Mouse (Mus musculus): ENCODE results near the gene Tssc4. TPM values are rescaled to one million over a fixed set of nuclear protein-coding genes. Genes with fewer than 3 reads are reported as not detected.

Gene Tssc4
- 32.0 TPM for polyA plus RNA-seq (2014; fragmentation: Illumina TruSeq; extraction: RNeasy Lipid Tissue Mini Kit (QIAGEN cat#74804); ENCODE audit: low read depth, low replicate concordance)

DNA sequence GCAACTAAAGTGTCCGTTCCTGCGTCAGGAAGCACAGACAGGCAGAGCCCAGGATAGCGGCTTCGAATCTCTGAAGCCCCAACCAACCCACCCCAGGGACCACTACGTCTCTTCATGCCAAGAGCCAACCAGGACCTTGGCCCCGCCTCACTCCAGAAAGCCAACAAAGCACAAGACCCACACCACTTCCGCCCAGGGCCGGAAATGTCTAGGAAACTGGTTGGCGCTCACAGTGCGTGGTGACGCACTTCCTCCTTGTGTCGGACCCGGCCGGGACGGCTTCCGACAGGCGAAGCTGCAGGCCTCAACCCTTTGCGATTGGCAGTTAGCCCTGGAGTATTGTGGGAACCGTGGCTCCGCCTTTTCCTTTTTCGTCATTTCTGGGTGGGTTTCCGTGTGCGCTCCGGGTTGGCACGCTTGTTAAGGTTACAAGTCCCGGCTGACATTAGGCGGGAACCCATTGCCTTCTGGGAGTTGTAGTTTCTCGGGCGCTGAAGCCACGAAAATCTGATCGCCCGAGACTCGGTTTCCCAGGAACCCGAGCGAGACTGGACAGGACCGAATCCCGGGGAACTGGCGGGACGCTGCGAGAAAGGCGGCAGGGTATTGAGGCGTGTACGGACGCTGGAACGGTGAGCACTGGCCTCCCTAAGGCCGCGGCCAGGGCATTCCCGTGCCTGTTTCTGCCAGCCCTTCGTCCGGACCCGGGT is at the start of gene Tssc4:
Gene Tssc4 (plus strand): TSS at position 368 of the 710 bp plus-strand sequence.

GRCm38 (mm10) chr7:143052626-143053007 is 16.4 kb upstream of the Tssc4 start, which contains the start of gene Cd81:
Gene Cd81, plus strand, starts transcription at chr7:143052739.

GRCm38 (mm10) chr7:143094592-143095553 is 25.8 kb downstream of the Tssc4 start, which contains the start of gene Trpm5:
Gene Trpm5, minus strand, starts transcription at chr7:143094642.

DNA sequence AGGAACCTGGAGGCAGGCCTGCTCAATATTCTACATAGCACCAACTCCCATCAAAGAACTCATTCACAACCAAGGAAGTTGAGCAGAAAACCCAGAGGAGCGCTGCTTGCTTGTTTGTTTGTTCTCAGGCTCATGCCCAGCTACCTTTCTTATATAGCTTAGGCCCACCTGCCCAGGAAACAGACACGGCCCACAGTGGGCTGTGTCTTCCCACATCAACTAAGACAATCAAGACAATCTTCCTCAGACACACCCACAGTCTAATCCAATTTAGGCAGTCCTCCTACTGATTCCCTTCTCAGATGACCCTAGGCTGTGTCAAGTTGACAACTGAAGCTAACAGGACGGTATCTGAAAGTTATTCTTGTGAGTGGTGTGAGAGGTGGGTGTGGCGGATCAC is 37.0 kb downstream of the Tssc4 start, which contains the start of gene Kcnq1:
Gene Kcnq1 (plus strand): TSS at position 301 of the 400 bp plus-strand sequence.

Other genes starting within 250 kb of the Tssc4 start
- gene Th, start 138.1 kb upstream of the Tssc4 start, polyA plus RNA-seq (2014; fragmentation: Illumina TruSeq; extraction: RNeasy Lipid Tissue Mini Kit (QIAGEN cat#74804); ENCODE audit: low read depth, low replicate concordance): 0.42 TPM
- gene Ascl2, start 100.0 kb upstream of the Tssc4 start, polyA plus RNA-seq (2014; fragmentation: Illumina TruSeq; extraction: RNeasy Lipid Tissue Mini Kit (QIAGEN cat#74804); ENCODE audit: low read depth, low replicate concordance): 1.1 TPM
- 3.1 TPM for gene Tspan32, start 64.2 kb upstream of the Tssc4 start, polyA plus RNA-seq (2014; fragmentation: Illumina TruSeq; extraction: RNeasy Lipid Tissue Mini Kit (QIAGEN cat#74804); ENCODE audit: low read depth, low replicate concordance)
- 503 TPM for gene Cd81, start 16.5 kb upstream of the Tssc4 start, polyA plus RNA-seq (2014; fragmentation: Illumina TruSeq; extraction: RNeasy Lipid Tissue Mini Kit (QIAGEN cat#74804); ENCODE audit: low read depth, low replicate concordance)
- 0.21 TPM for gene Trpm5, start 25.4 kb downstream of the Tssc4 start, polyA plus RNA-seq (2014; fragmentation: Illumina TruSeq; extraction: RNeasy Lipid Tissue Mini Kit (QIAGEN cat#74804); ENCODE audit: low read depth, low replicate concordance)
- gene Kcnq1, start 37.1 kb downstream of the Tssc4 start, polyA plus RNA-seq (2014; fragmentation: Illumina TruSeq; extraction: RNeasy Lipid Tissue Mini Kit (QIAGEN cat#74804); ENCODE audit: low read depth, low replicate concordance): 19.1 TPM